Mouse (Mus musculus): ENCODE measurements around the gene Lrr1. TPM values are rescaled to one million over a fixed set of nuclear protein-coding genes. Genes with fewer than 3 reads are reported as not detected.

The Lrr1 gene
- polyA plus RNA-seq, 1 experiment from 2014 or later: 8.8 TPM

GRCm38 (mm10) chr12:69183583-69184308 lies 15.1 kb downstream of the Lrr1 start, which contains the start of the genes Rpl36al and Mgat2:
Gene Rpl36al (minus strand): TSS chr12:69184083.
Gene Mgat2 (plus strand): TSS chr12:69184157.
- Histone ChIP-seq H3K9ac (replicated peaks) (peak within 1 kb of the TSS; percentile 85), H3K4me2 (ENCODE audit: low read depth, low read length) (peak within 1 kb of the TSS; percentile 92), H3K9me3 (ENCODE audit: low read length) (no peaks in the 10 kb centered on the region), H3K36me3 (replicated peaks; ENCODE audit: insufficient read depth, low read length) (peaks cover 6% of the 10 kb centered on the region), H3K27me3 (ENCODE audit: insufficient read depth, low read length) (no peaks in the 10 kb centered on the region), H3K4me3 (ENCODE audit: low read depth, low read length) (peak within 1 kb of the TSS; percentile 82), H3K27ac (ENCODE audit: low read depth) (peak within 1 kb of the TSS; percentile 90), H3K4me1 (ENCODE audit: insufficient read depth) (peaks cover 20% of the 10 kb centered on the region)
- under 1% methylated on average over 83 of the region's 84 CpGs for WGBS (ENCODE audit: insufficient replicate concordance)
- DNase-seq (peak; percentile 99), ATAC-seq (peak; percentile 98)
- no peak; the same call in 1 of the 2 replicates for TF ChIP-seq EP300 (IDR thresholded peaks at IDR 0.05; ENCODE audit: low read depth)

GRCm38 (mm10) chr12:69184342-69185295 lies 16.0 kb downstream of the Lrr1 start:
- TF ChIP-seq CTCF (IDR thresholded peaks at IDR 0.05; ENCODE audit: low read depth): no peak
- TF ChIP-seq EP300 (IDR thresholded peaks at IDR 0.05; ENCODE audit: low read depth): no peak
- Histone ChIP-seq H3K9me3 (ENCODE audit: low read length) (no peaks in the 10 kb centered on the region), H3K4me3 (ENCODE audit: low read depth, low read length) (peak overlapping the region; percentile 82), H3K4me2 (ENCODE audit: low read depth, low read length) (peak overlapping the region; percentile 92), H3K36me3 (replicated peaks; ENCODE audit: insufficient read depth, low read length) (peaks cover 6% of the 10 kb centered on the region), H3K4me1 (ENCODE audit: insufficient read depth) (peaks cover 20% of the 10 kb centered on the region), H3K27me3 (ENCODE audit: insufficient read depth, low read length) (no peaks in the 10 kb centered on the region), H3K27ac (ENCODE audit: low read depth) (peak overlapping the region; percentile 90), H3K9ac (replicated peaks) (peak overlapping the region; percentile 85)
- WGBS (ENCODE audit: insufficient replicate concordance): under 1% methylated on average over 85 of the region's 86 CpGs
- ATAC-seq (peak; percentile 40), DNase-seq (peak; percentile 69)

- H3K36me3 ChIP-seq (replicated peaks; ENCODE audit: insufficient read depth, low read length): peaks cover 11% of the 10 kb centered on the region
- no peaks in the 10 kb centered on the region for H3K27me3 ChIP-seq (ENCODE audit: insufficient read depth, low read length)
- 37% methylated on average over 7 of the region's 7 CpGs for WGBS (ENCODE audit: insufficient replicate concordance)
- no peak for ATAC-seq
- DNase-seq: no peak
- peak overlapping the region; percentile 90 for H3K27ac ChIP-seq (ENCODE audit: low read depth)
- peak overlapping the region; percentile 92 for H3K4me2 ChIP-seq (ENCODE audit: low read depth, low read length)
- H3K9me3 ChIP-seq (ENCODE audit: low read length): no peaks in the 10 kb centered on the region
- peaks cover 20% of the 10 kb centered on the region for H3K4me1 ChIP-seq (ENCODE audit: insufficient read depth)
- H3K4me3 ChIP-seq (ENCODE audit: low read depth, low read length): peak overlapping the region; percentile 82
- TF ChIP-seq EP300 (IDR thresholded peaks at IDR 0.05; ENCODE audit: low read depth) (no peak), CTCF (IDR thresholded peaks at IDR 0.05; ENCODE audit: low read depth) (no peak)
- peak overlapping the region; percentile 85 for H3K9ac ChIP-seq (replicated peaks)
Observed at GRCm38 (mm10) chr12:69185371-69185770, 16.8 kb downstream of the Lrr1 start.

DNA sequence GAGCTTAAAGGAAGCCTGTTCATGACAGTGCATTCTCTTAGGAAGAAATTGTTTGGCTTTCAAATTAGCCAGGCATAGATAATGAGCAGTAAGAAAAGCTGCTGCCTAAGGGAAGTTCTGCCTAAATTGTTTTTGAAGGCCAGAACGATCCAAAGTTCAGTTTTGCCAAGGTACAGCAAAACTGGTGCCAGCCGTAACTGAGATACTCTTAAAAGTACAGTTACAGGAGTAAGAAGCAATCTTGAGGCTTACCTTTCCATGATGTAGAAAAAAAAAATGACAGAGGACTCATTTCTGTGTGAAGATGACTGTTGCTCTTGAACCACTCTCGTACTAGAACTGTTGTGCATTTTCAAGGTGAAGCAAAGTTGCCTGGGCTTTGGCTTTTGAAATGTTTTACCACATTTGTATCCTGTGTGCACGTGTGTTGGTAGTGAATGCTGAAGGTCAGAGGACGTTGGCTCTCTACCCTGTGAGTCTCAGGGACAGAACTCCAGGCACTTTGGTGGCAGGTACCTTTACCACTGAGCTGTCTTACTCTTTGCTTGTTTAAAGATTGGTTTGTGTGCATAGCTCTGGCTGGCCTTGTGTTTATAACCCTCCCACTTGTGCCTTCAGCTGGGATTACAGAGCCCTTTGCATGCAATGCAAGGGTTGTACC lies 18.3 kb downstream of the Lrr1 start:
- H3K9ac ChIP-seq (replicated peaks): peak overlapping the region; percentile 39; the same call in 1 of the 2 replicates
- DNase-seq (peak; percentile 18), ATAC-seq (no peak)
- 47% methylated on average over 5 of the region's 5 CpGs for WGBS (ENCODE audit: insufficient replicate concordance)
- H3K4me1 ChIP-seq (ENCODE audit: insufficient read depth): peaks cover 20% of the 10 kb centered on the region
- H3K4me2 ChIP-seq (ENCODE audit: low read depth, low read length): peak overlapping the region; percentile 20
- H3K9me3 ChIP-seq (ENCODE audit: low read length): no peaks in the 10 kb centered on the region
- TF ChIP-seq EP300 (IDR thresholded peaks at IDR 0.05; ENCODE audit: low read depth) (no peak), CTCF (IDR thresholded peaks at IDR 0.05; ENCODE audit: low read depth) (no peak)
- no peak overlapping the region for H3K4me3 ChIP-seq (ENCODE audit: low read depth, low read length)
- no peaks in the 10 kb centered on the region for H3K27me3 ChIP-seq (ENCODE audit: insufficient read depth, low read length)
- H3K27ac ChIP-seq (ENCODE audit: low read depth): peak overlapping the region; percentile 66
- H3K36me3 ChIP-seq (replicated peaks; ENCODE audit: insufficient read depth, low read length): peaks cover 13% of the 10 kb centered on the region

GRCm38 (mm10) chr12:69190074-69190473 lies 21.5 kb downstream of the Lrr1 start:
- ATAC-seq (no peak), DNase-seq (no peak)
- Histone ChIP-seq H3K9ac (replicated peaks) (no peak overlapping the region), H3K27me3 (ENCODE audit: insufficient read depth, low read length) (no peaks in the 10 kb centered on the region), H3K36me3 (replicated peaks; ENCODE audit: insufficient read depth, low read length) (peaks cover 10% of the 10 kb centered on the region), H3K9me3 (ENCODE audit: low read length) (no peaks in the 10 kb centered on the region), H3K4me3 (ENCODE audit: low read depth, low read length) (no peak overlapping the region), H3K27ac (ENCODE audit: low read depth) (no peak overlapping the region), H3K4me2 (ENCODE audit: low read depth, low read length) (no peak overlapping the region), H3K4me1 (ENCODE audit: insufficient read depth) (peaks cover 16% of the 10 kb centered on the region)
- TF ChIP-seq EP300 (IDR thresholded peaks at IDR 0.05; ENCODE audit: low read depth) (no peak), CTCF (IDR thresholded peaks at IDR 0.05; ENCODE audit: low read depth) (no peak)
- WGBS (ENCODE audit: insufficient replicate concordance): 89% methylated on average over 9 of the region's 9 CpGs

Data from liver, postnatal 0 days (tissue).